Mouse (Mus musculus) lung, adult 2 months (tissue): Measurements from ENCODE around the gene Jund. TPM values are rescaled to one million over a fixed set of nuclear protein-coding genes. Genes with fewer than 3 reads are reported as not detected.

ENCODE experiments used
- DNase-seq: peaks from one replicate; pipeline ENCODE4 v3.0.0; 2022
- H3K4me1 ChIP-seq: fragments of 200-500 bp; 2 replicates; pipeline ENCODE4 v1.6.1; 2011; ENCODE audit warnings: low read length; ENCODE audit not compliant: control insufficient read depth, insufficient read depth
- H3K4me3 ChIP-seq: fragments of 200-500 bp; replicated peaks from 2 replicates; pipeline ENCODE3; 2011; ENCODE audit warnings: low read depth, mild to moderate bottlenecking, control low read depth, low read length; ENCODE audit errors: extremely low read depth
- CTCF ChIP-seq: fragments of 200-500 bp; IDR thresholded peaks from 2 replicates; pipeline ENCODE4 v1.5.1; 2011; ENCODE audit warnings: mild to moderate bottlenecking, low read length, control low read depth; ENCODE audit not compliant: insufficient read depth
- POLR2A ChIP-seq: fragments of 200-500 bp; IDR thresholded peaks from 2 replicates; pipeline ENCODE4 v1.6.1; 2011; ENCODE audit warnings: low read depth, mild to moderate bottlenecking, control low read depth, low read length, borderline replicate concordance; ENCODE audit errors: extremely low read depth
- WGBS: fragments of 180-500 bp; shearing (Covaris S2); methylation state at CpG from one replicate; pipeline ENCODE4 v1.1.7; 2018; 5-methylcytosine and 5-hydroxymethylcytosine counted together
- polyA plus RNA-seq: library from polyadenylated mRNA; depleted of rRNA; stranded (reverse); fragments of >200 nt; gene quantifications from 2 replicates; pipeline ENCODE4 v1.2.3, GENCODE M21; 2012

Gene Jund
- polyA plus RNA-seq, 1 experiment = 378 TPM

GRCm38 (mm10) chr8:70718297-70718696 lies 19.5 kb downstream of the Jund start, which contains the start of gene Gm3336:
Gm3336 (plus strand) TSS chr8:70718543.
- TF ChIP-seq CTCF (peak; percentile 68), POLR2A (no peak)
- 3% methylated on average over 19 of the region's 19 CpGs for WGBS
- Histone ChIP-seq H3K4me3 (no peak within 1 kb of the TSS), H3K4me1 (no peaks in the 10 kb centered on the region)
- peak; percentile 74 for DNase-seq

GRCm38 (mm10) chr8:70719796-70720270 lies 21.1 kb downstream of the Jund start:
- Histone ChIP-seq H3K4me3 (no peak overlapping the region), H3K4me1 (no peaks in the 10 kb centered on the region)
- WGBS = 44% methylated on average over 9 of the region's 9 CpGs
- no peak for DNase-seq
- no peak for TF ChIP-seq POLR2A
- TF ChIP-seq CTCF = no peak

GRCm38 (mm10) chr8:70720739-70721138 lies 22.0 kb downstream of the Jund start:
- Histone ChIP-seq H3K4me3 (no peak overlapping the region), H3K4me1 (no peaks in the 10 kb centered on the region)
- TF ChIP-seq CTCF (peak; percentile 97), POLR2A (no peak)
- peak; percentile 84 for DNase-seq
- 3% methylated on average over 3 of the region's 3 CpGs for WGBS

GRCm38 (mm10) chr8:70721601-70722000 lies 22.9 kb downstream of the Jund start:
- no peak for DNase-seq
- Histone ChIP-seq H3K4me1 (no peaks in the 10 kb centered on the region), H3K4me3 (no peak overlapping the region)
- WGBS = 88% methylated on average over 8 of the region's 8 CpGs
- TF ChIP-seq CTCF (no peak), POLR2A (no peak)

- peak; percentile 57 for DNase-seq
- Histone ChIP-seq H3K4me3 (peak within 1 kb of the TSS; percentile 36), H3K4me1 (no peaks in the 10 kb centered on the region)
- TF ChIP-seq POLR2A (no peak), CTCF (no peak)
- WGBS = 53% methylated on average over 7 of the region's 7 CpGs
Measured at GRCm38 (mm10) chr8:70723486-70724210, 24.9 kb downstream of the Jund start, which contains the start of gene Pde4c. Pde4c (plus strand) TSS chr8:70723720.

GRCm38 (mm10) chr8:70724216-70724615 lies 25.5 kb downstream of the Jund start:
- WGBS = 74% methylated on average over 12 of the region's 12 CpGs
- DNase-seq = no peak
- no peak overlapping the region for H3K4me3 ChIP-seq
- no peak for TF ChIP-seq POLR2A
- no peak for TF ChIP-seq CTCF
- no peaks in the 10 kb centered on the region for H3K4me1 ChIP-seq

GRCm38 (mm10) chr8:70725792-70726447 lies 27.2 kb downstream of the Jund start:
- peak; percentile 42 for DNase-seq
- Histone ChIP-seq H3K4me1 (peaks cover 3% of the 10 kb centered on the region; the same call in 1 of the 2 replicates), H3K4me3 (no peak overlapping the region)
- no peak for TF ChIP-seq POLR2A
- TF ChIP-seq CTCF = no peak
- 24% methylated on average over 14 of the region's 14 CpGs for WGBS

- Histone ChIP-seq H3K4me1 (peaks cover 3% of the 10 kb centered on the region; the same call in 1 of the 2 replicates), H3K4me3 (no peak overlapping the region)
- 43% methylated on average over 11 of the region's 11 CpGs for WGBS
- TF ChIP-seq CTCF = no peak
- TF ChIP-seq POLR2A = no peak
- no peak for DNase-seq
Measured at GRCm38 (mm10) chr8:70726721-70727120, 28.0 kb downstream of the Jund start.

- TF ChIP-seq POLR2A = no peak
- no peak for TF ChIP-seq CTCF
- DNase-seq = peak; percentile 36
Measured at GRCm38 (mm10) chr8:70729808-70730475, 31.2 kb downstream of the Jund start.

GRCm38 (mm10) chr8:70730956-70731355 lies 32.2 kb downstream of the Jund start:
- DNase-seq = no peak
- WGBS = 84% methylated on average over 4 of the region's 4 CpGs
- H3K4me3 ChIP-seq = no peak overlapping the region
- peaks cover 3% of the 10 kb centered on the region; the same call in 1 of the 2 replicates for H3K4me1 ChIP-seq
- TF ChIP-seq POLR2A = no peak
- no peak for TF ChIP-seq CTCF

More at GRCm38 (mm10) chr8:70729808-70730475, 31.2 kb downstream of the Jund start:
- H3K4me3 ChIP-seq = no peak overlapping the region
- WGBS = 4% methylated on average over 34 of the region's 34 CpGs
- peaks cover 3% of the 10 kb centered on the region; the same call in 1 of the 2 replicates for H3K4me1 ChIP-seq
